Mouse (Mus musculus) midbrain, embryonic 13.5 days (tissue): Measurements from ENCODE around the gene Dnali1. TPM values are rescaled to one million over a fixed set of nuclear protein-coding genes. Genes with fewer than 3 reads are reported as not detected.
A peak's percentile ranks its signal among the peaks of the same experiment; 100 is the strongest.

Source experiments
- ATAC-seq: fragments of 200-750 bp; cut with Nextera tagmentation; 2 replicates; pipeline ENCODE4 v1.8.0; 2017; ENCODE audit warnings: mild to moderate bottlenecking, moderate TSS enrichment, moderate library complexity
- H3K27ac ChIP-seq: fragments of 300-500 bp; sonication (generic); 2 replicates; pipeline ENCODE4 v1.5.1; 2015; ENCODE audit warnings: inconsistent platforms, mild to moderate bottlenecking, moderate library complexity
- H3K27me3 ChIP-seq: fragments of 300-500 bp; sonication (generic); 2 replicates; pipeline ENCODE4 v1.6.1; 2015; ENCODE audit warnings: mild to moderate bottlenecking, inconsistent platforms
- H3K36me3 ChIP-seq: fragments of 300-500 bp; sonication (generic); 2 replicates; pipeline ENCODE4 v1.6.1; 2015; ENCODE audit warnings: mild to moderate bottlenecking, inconsistent platforms
- H3K4me1 ChIP-seq: fragments of 300-500 bp; sonication (generic); replicated peaks from 2 replicates; pipeline ENCODE4 v1.6.1; 2015; ENCODE audit warnings: inconsistent platforms
- H3K4me2 ChIP-seq: fragments of 300-500 bp; sonication (generic); replicated peaks from 2 replicates; pipeline ENCODE4 v1.6.1; 2015; ENCODE audit warnings: moderate library complexity, mild to moderate bottlenecking, inconsistent platforms
- H3K4me3 ChIP-seq: fragments of 300-500 bp; sonication (generic); replicated peaks from 2 replicates; pipeline ENCODE4 v1.5.1; 2015; ENCODE audit warnings: mild to moderate bottlenecking, inconsistent platforms
- H3K9ac ChIP-seq: fragments of 300-500 bp; sonication (generic); replicated peaks from 2 replicates; pipeline ENCODE4 v1.6.1; 2015; ENCODE audit warnings: mild to moderate bottlenecking, inconsistent platforms
- H3K9me3 ChIP-seq: fragments of 300-500 bp; sonication (generic); 2 replicates; pipeline ENCODE4 v1.6.1; 2016; ENCODE audit warnings: mild to moderate bottlenecking, inconsistent platforms
- WGBS: fragments of 180-500 bp; shearing (Covaris S2); methylation state at CpG from one replicate; pipeline ENCODE4 v1.1.7; 2015; 5-methylcytosine and 5-hydroxymethylcytosine counted together
- polyA plus RNA-seq: library from polyadenylated mRNA; unstranded; fragments of >200 nt; fragmentation: Nextera tagmentation; extraction: Ambion mirVana; gene quantifications from 2 replicates; pipeline ENCODE4 v1.2.1, GENCODE M21; 2015

Gene Dnali1
- polyA plus RNA-seq, 1 experiment from 2014 or later = 0.89 TPM

GRCm38 (mm10) chr4:125078698-125079097 lies 13.2 kb upstream of the Dnali1 start:
- H3K9ac ChIP-seq = no peak overlapping the region
- 87% methylated on average over 2 of the region's 2 CpGs for WGBS
- peaks cover 41% of the 10 kb centered on the region for H3K36me3 ChIP-seq
- peaks cover 2% of the 10 kb centered on the region; the same call in 1 of the 2 replicates for H3K4me1 ChIP-seq
- ATAC-seq = no peak
- H3K4me3 ChIP-seq = no peak overlapping the region
- no peaks in the 10 kb centered on the region for H3K9me3 ChIP-seq
- no peaks in the 10 kb centered on the region for H3K27me3 ChIP-seq
- no peak overlapping the region for H3K27ac ChIP-seq
- no peak overlapping the region for H3K4me2 ChIP-seq

DNA sequence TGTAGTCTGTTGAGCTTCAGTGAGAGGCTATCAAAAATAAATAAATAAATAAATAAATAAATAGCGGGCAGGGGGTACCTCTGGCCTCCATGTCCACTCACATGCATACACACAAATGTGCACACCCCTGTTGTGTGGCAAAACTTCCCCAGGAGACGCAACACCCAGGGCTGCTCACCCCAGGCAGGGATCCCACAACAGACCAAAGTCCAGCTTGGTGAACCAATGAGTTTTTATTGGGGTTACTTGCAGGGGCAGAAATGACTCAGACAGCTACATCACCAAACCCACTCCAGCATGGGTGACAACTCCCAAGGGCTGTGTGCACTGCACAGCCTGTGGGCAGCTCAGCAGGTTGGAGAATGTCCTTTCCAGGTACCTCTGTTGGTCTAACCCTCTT lies 12.2 kb upstream of the Dnali1 start:
- H3K9me3 ChIP-seq = no peaks in the 10 kb centered on the region
- ATAC-seq = no peak
- H3K4me2 ChIP-seq = no peak overlapping the region
- H3K9ac ChIP-seq = no peak overlapping the region
- no peaks in the 10 kb centered on the region for H3K27me3 ChIP-seq
- peaks cover 51% of the 10 kb centered on the region for H3K36me3 ChIP-seq
- no peak overlapping the region for H3K27ac ChIP-seq
- no peak overlapping the region for H3K4me3 ChIP-seq
- 90% methylated on average over 2 of the region's 2 CpGs for WGBS
- H3K4me1 ChIP-seq = no peaks in the 10 kb centered on the region

GRCm38 (mm10) chr4:125066490-125067370 lies 1.2 kb upstream of the Dnali1 start, which contains the start of gene Snip1:
Snip1 (plus strand) TSS chr4:125066672.
- peak within 1 kb of the TSS; percentile 95 for H3K4me2 ChIP-seq
- H3K27ac ChIP-seq = peak within 1 kb of the TSS; percentile 62
- H3K4me3 ChIP-seq = peak within 1 kb of the TSS; percentile 93
- H3K27me3 ChIP-seq = peaks cover 5% of the 10 kb centered on the region; the same call in 1 of the 2 replicates
- ATAC-seq = peak; percentile 94
- peaks cover 36% of the 10 kb centered on the region for H3K36me3 ChIP-seq
- H3K9me3 ChIP-seq = no peaks in the 10 kb centered on the region
- peaks cover 20% of the 10 kb centered on the region for H3K4me1 ChIP-seq
- H3K9ac ChIP-seq = peak within 1 kb of the TSS; percentile 90
- under 1% methylated on average over 74 of the region's 78 CpGs for WGBS

- ATAC-seq = no peak
- 75% methylated on average over 8 of the region's 8 CpGs for WGBS
Measured at GRCm38 (mm10) chr4:125063829-125064228, 1.7 kb downstream of the Dnali1 start.

GRCm38 (mm10) chr4:125059025-125059424 lies 6.5 kb downstream of the Dnali1 start:
- ATAC-seq = peak; percentile 88
- H3K4me2 ChIP-seq = peak overlapping the region; percentile 43
- no peak overlapping the region for H3K27ac ChIP-seq
- H3K9ac ChIP-seq = peak overlapping the region; percentile 44; the same call in 1 of the 2 replicates
- H3K27me3 ChIP-seq = no peaks in the 10 kb centered on the region
- peaks cover 8% of the 10 kb centered on the region for H3K4me1 ChIP-seq
- H3K36me3 ChIP-seq = peaks cover 23% of the 10 kb centered on the region
- H3K4me3 ChIP-seq = peak overlapping the region; percentile 18; the same call in 1 of the 2 replicates
- WGBS = 2% methylated on average over 8 of the region's 8 CpGs
- H3K9me3 ChIP-seq = no peaks in the 10 kb centered on the region

More at GRCm38 (mm10) chr4:125063829-125064228, 1.7 kb downstream of the Dnali1 start:
- Histone ChIP-seq H3K4me3 (no peak overlapping the region), H3K27me3 (peaks cover 5% of the 10 kb centered on the region; the same call in 1 of the 2 replicates), H3K4me2 (no peak overlapping the region), H3K4me1 (peaks cover 22% of the 10 kb centered on the region), H3K9ac (no peak overlapping the region), H3K36me3 (peaks cover 8% of the 10 kb centered on the region), H3K27ac (no peak overlapping the region), H3K9me3 (no peaks in the 10 kb centered on the region)

DNA sequence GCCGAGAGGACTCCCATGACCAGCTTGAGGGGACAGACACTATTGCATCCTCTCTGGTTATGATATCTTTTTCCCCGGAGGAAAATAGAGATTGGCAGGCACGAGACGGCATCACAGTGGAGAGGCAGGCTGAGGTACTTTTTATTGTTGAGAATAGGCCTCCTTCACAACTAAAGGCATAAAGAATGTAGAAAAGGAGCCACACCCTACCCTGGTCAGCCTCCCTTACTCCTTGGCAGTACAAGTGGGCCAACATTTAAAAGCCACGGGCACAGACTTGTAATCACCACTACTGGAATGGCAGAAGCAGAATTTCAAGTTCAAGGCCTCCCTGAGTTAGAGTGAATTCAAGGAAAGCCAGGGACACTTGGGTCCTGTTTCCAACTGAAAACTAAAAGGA lies 7.5 kb downstream of the Dnali1 start:
- Histone ChIP-seq H3K9me3 (no peaks in the 10 kb centered on the region), H3K36me3 (peaks cover 33% of the 10 kb centered on the region), H3K27me3 (no peaks in the 10 kb centered on the region), H3K27ac (no peak overlapping the region), H3K4me2 (no peak overlapping the region), H3K9ac (no peak overlapping the region), H3K4me3 (no peak overlapping the region), H3K4me1 (peaks cover 8% of the 10 kb centered on the region)
- 58% methylated on average over 5 of the region's 5 CpGs for WGBS
- ATAC-seq = no peak

- no peak overlapping the region for H3K4me2 ChIP-seq
- no peaks in the 10 kb centered on the region for H3K27me3 ChIP-seq
- no peaks in the 10 kb centered on the region for H3K9me3 ChIP-seq
- 68% methylated on average over 3 of the region's 3 CpGs for WGBS
- ATAC-seq = no peak
- no peak overlapping the region for H3K27ac ChIP-seq
- H3K36me3 ChIP-seq = peaks cover 39% of the 10 kb centered on the region
- no peak overlapping the region for H3K4me3 ChIP-seq
- no peak overlapping the region for H3K9ac ChIP-seq
- peaks cover 8% of the 10 kb centered on the region for H3K4me1 ChIP-seq
Measured at GRCm38 (mm10) chr4:125057273-125057672, 8.2 kb downstream of the Dnali1 start.

DNA sequence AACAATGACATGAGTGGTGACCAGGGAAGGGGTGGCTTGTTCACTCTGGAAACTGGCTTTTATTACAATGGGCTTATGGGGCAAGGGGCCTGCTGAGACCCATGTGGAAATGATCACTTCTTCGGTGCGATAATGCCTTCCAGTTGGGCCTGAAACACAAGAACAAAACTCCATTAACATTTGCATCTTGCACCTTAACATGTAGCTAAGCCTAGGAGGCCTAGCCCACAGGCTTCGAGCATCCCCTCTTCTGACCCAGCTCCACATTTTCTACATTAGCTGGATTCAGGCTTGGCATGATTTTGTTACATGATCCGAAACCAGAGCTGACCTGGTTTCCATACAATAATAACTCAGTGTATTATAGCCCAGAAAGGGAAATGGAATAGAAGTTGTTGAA lies 9.0 kb downstream of the Dnali1 start:
- Histone ChIP-seq H3K4me1 (peaks cover 8% of the 10 kb centered on the region), H3K9me3 (no peaks in the 10 kb centered on the region), H3K9ac (no peak overlapping the region), H3K27ac (no peak overlapping the region), H3K27me3 (no peaks in the 10 kb centered on the region), H3K4me3 (no peak overlapping the region), H3K4me2 (no peak overlapping the region), H3K36me3 (peaks cover 46% of the 10 kb centered on the region)
- 96% methylated on average over 4 of the region's 4 CpGs for WGBS
- ATAC-seq = no peak

DNA sequence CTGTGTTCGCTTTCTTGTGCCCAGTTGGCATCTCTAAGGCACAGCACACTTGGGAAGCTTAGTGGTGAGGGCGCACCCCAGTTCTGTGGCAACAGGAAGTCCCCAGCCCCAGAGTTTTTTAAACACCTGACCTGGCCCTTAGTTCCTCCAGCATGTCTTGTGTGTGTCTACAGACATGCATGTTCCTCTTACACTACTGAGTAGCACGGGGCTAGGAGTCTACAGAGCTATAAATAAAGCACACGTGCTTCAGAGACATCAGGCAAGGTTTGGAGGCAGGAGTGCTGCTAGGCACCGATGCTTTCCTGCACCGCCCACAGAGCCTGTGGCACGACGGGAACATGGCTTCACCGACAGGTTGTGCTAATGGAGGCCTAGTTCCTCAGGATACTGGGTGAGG lies 10.1 kb downstream of the Dnali1 start:
- no peak for ATAC-seq
- H3K36me3 ChIP-seq = peaks cover 57% of the 10 kb centered on the region
- no peak overlapping the region for H3K9ac ChIP-seq
- WGBS = 92% methylated on average over 9 of the region's 9 CpGs
- H3K4me3 ChIP-seq = no peak overlapping the region
- no peak overlapping the region for H3K27ac ChIP-seq
- peaks cover 8% of the 10 kb centered on the region for H3K4me1 ChIP-seq
- H3K4me2 ChIP-seq = no peak overlapping the region
- H3K27me3 ChIP-seq = no peaks in the 10 kb centered on the region
- H3K9me3 ChIP-seq = no peaks in the 10 kb centered on the region

GRCm38 (mm10) chr4:125044454-125044853 lies 21.0 kb downstream of the Dnali1 start:
- Histone ChIP-seq H3K9ac (no peak overlapping the region), H3K4me3 (no peak overlapping the region), H3K27me3 (no peaks in the 10 kb centered on the region), H3K9me3 (no peaks in the 10 kb centered on the region), H3K27ac (no peak overlapping the region), H3K36me3 (peaks cover 92% of the 10 kb centered on the region), H3K4me1 (no peaks in the 10 kb centered on the region), H3K4me2 (no peak overlapping the region)
- 90% methylated on average over 7 of the region's 7 CpGs for WGBS
- ATAC-seq = no peak

DNA sequence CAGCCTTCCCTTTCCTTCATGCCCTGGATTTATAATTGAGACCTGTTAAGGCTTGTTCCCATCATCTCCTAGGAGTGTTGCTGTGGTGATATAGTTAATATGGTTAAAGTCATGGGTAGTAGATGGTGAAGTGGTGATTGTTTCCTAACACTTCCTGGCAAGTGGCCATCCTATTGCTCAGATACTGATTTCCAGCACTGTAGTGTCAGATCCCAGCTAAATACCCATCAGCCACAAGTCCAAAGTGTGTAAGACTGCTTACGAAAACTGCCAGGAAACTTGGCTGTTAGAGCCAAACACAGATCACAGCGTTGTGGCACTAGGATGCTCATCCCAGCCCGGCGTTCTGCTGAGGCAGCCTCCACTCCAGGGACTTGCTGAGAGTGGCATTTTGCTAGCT lies 31.2 kb downstream of the Dnali1 start:
- Histone ChIP-seq H3K4me2 (no peak overlapping the region), H3K4me3 (no peak overlapping the region), H3K36me3 (peaks cover 46% of the 10 kb centered on the region), H3K9ac (no peak overlapping the region), H3K27ac (no peak overlapping the region), H3K9me3 (no peaks in the 10 kb centered on the region), H3K27me3 (no peaks in the 10 kb centered on the region), H3K4me1 (peaks cover 24% of the 10 kb centered on the region)
- 91% methylated on average over 4 of the region's 4 CpGs for WGBS
- no peak for ATAC-seq

GRCm38 (mm10) chr4:125029891-125030614 lies 35.5 kb downstream of the Dnali1 start:
- H3K9me3 ChIP-seq = no peaks in the 10 kb centered on the region

More at GRCm38 (mm10) chr4:125029891-125030614, 35.5 kb downstream of the Dnali1 start:
- WGBS = under 1% methylated on average over 50 of the region's 50 CpGs
- Histone ChIP-seq H3K36me3 (peaks cover 12% of the 10 kb centered on the region), H3K4me2 (peak overlapping the region; percentile 92), H3K27ac (peak overlapping the region; percentile 51; the same call in 1 of the 2 replicates), H3K4me1 (peaks cover 27% of the 10 kb centered on the region), H3K4me3 (peak overlapping the region; percentile 97), H3K27me3 (no peaks in the 10 kb centered on the region), H3K9ac (peak overlapping the region; percentile 93)
- peak; percentile 98 for ATAC-seq
